Mouse (Mus musculus) lung, postnatal 36 days (tissue): ENCODE measurements around the gene Pde9a.

Experiments used
- DNase-seq: peaks from one replicate; pipeline ENCODE4 v3.0.0; 2022; ENCODE audit warnings: mixed read lengths

Pde9a gene

GRCm38 (mm10) chr17:31433978-31434797, 48.2 kb downstream of the Pde9a start:
- DNase-seq = peak; percentile 72

- DNase-seq = no peak
Measured at GRCm38 (mm10) chr17:31434825-31435325, 48.9 kb downstream of the Pde9a start.

- DNase-seq = no peak
Measured at GRCm38 (mm10) chr17:31435934-31436813, 50.2 kb downstream of the Pde9a start.

- DNase-seq = no peak
Measured at GRCm38 (mm10) chr17:31436814-31437406, 50.9 kb downstream of the Pde9a start.

- DNase-seq = no peak
Measured at GRCm38 (mm10) chr17:31437482-31437881, 51.5 kb downstream of the Pde9a start.

- DNase-seq = no peak
Measured at GRCm38 (mm10) chr17:31439978-31440377, 54.0 kb downstream of the Pde9a start.

GRCm38 (mm10) chr17:31442513-31442912, 56.5 kb downstream of the Pde9a start:
- DNase-seq = peak; percentile 74

GRCm38 (mm10) chr17:31444251-31444650, 58.2 kb downstream of the Pde9a start:
- no peak for DNase-seq

GRCm38 (mm10) chr17:31445061-31445731, 59.2 kb downstream of the Pde9a start:
- DNase-seq = peak; percentile 87

GRCm38 (mm10) chr17:31447766-31448165, 61.8 kb downstream of the Pde9a start:
- no peak for DNase-seq

- DNase-seq = peak; percentile 17
Measured at GRCm38 (mm10) chr17:31448519-31448918, 62.5 kb downstream of the Pde9a start.

- no peak for DNase-seq
Measured at GRCm38 (mm10) chr17:31450206-31450605, 64.2 kb downstream of the Pde9a start.

- no peak for DNase-seq
Measured at GRCm38 (mm10) chr17:31451179-31451708, 65.2 kb downstream of the Pde9a start.

GRCm38 (mm10) chr17:31452816-31453215, 66.8 kb downstream of the Pde9a start:
- peak; percentile 38 for DNase-seq

- DNase-seq = peak; percentile 71
Measured at GRCm38 (mm10) chr17:31453476-31453875, 67.5 kb downstream of the Pde9a start.

GRCm38 (mm10) chr17:31454056-31454455, 68.0 kb downstream of the Pde9a start:
- DNase-seq = no peak

- peak; percentile 88 for DNase-seq
Measured at GRCm38 (mm10) chr17:31456723-31457567, 70.9 kb downstream of the Pde9a start.

- no peak for DNase-seq
Measured at GRCm38 (mm10) chr17:31460416-31460815, 74.4 kb downstream of the Pde9a start.

- DNase-seq = no peak
Measured at GRCm38 (mm10) chr17:31462506-31462905, 76.5 kb downstream of the Pde9a start.

- DNase-seq = no peak
Measured at GRCm38 (mm10) chr17:31466854-31467253, 80.8 kb downstream of the Pde9a start.

- no peak for DNase-seq
Measured at GRCm38 (mm10) chr17:31468496-31468895, 82.5 kb downstream of the Pde9a start.
